Mouse (Mus musculus): Measurements from ENCODE around the gene Pum2. TPM values are rescaled to one million over a fixed set of nuclear protein-coding genes. Genes with fewer than 3 reads are reported as not detected.

The Pum2 gene
- total and polyA plus RNA-seq, 3 experiments = 62.9 to 140 (median 87.8) TPM

DNA sequence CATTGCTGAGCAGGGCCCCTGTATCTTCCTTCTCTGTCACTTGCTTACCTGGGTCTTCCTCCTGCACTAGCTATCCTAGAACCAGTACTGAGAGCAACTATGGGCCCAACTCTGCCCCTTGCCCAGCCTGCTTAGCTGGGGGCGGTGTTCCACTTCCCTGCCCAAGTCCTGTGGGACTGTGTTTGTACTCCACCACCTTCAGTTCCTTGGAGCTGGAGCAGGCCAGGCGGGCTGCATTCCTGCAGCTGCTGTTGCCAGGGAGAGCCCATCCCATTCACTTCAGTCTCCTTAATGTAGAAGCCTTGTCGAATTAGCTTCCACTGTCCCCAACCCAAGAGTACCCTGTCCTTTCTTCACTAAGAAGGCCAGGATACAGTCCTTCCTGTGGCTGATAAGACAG, 114.5 kb downstream of the Pum2 start:
- Histone ChIP-seq H3K27ac (ENCODE audit: control insufficient read depth, low read depth, low read length) (no peak overlapping the region), H3K9ac (ENCODE audit: control insufficient read depth, low read depth, low read length, poor library complexity, severe bottlenecking) (no peak overlapping the region), H3K4me3 (ENCODE audit: control insufficient read depth in 1 of 2, insufficient read depth in 1 of 2, low read depth in 2 of 2, low read length in 2 of 2) (no peak overlapping the region), H3K9me3 (replicated peaks; ENCODE audit: insufficient read depth, low read length) (no peaks in the 10 kb centered on the region), H3K4me1 (ENCODE audit: control insufficient read depth in 1 of 2, insufficient read depth in 2 of 2, low read length in 2 of 2) (no peaks in the 10 kb centered on the region), H3K36me3 (ENCODE audit: control insufficient read depth in 1 of 2, insufficient read depth in 2 of 2, low read length in 2 of 2) (no peaks in the 10 kb centered on the region), H3K79me2 (ENCODE audit: control insufficient read depth, insufficient read depth, low read length, poor library complexity) (peaks cover 2% of the 10 kb centered on the region; the same call in 1 of the 2 replicates), H3K27me3 (ENCODE audit: control insufficient read depth in 1 of 2, insufficient read depth in 2 of 2, low read length in 2 of 2) (no peaks in the 10 kb centered on the region)
- TF ChIP-seq MXI1 (IDR thresholded peaks at IDR 0.05; ENCODE audit: low read depth, low read length) = no peak
- TF ChIP-seq CHD1 (IDR thresholded peaks at IDR 0.05; ENCODE audit: low read depth, low read length) = no peak
- no peak for TF ChIP-seq UBTF (IDR thresholded peaks at IDR 0.05; ENCODE audit: borderline replicate concordance, insufficient read depth, low read depth, low read length)
- no peak for TF ChIP-seq HCFC1 (IDR thresholded peaks at IDR 0.05; ENCODE audit: low read depth, low read length)
- TF ChIP-seq NELFE (IDR thresholded peaks at IDR 0.05; ENCODE audit: low read depth, low read length) = no peak
- no peak for TF ChIP-seq ZKSCAN1 (IDR thresholded peaks at IDR 0.05; ENCODE audit: low read depth, low read length)
- no peak for TF ChIP-seq E2F4 (IDR thresholded peaks at IDR 0.05; ENCODE audit: borderline replicate concordance, low read depth, low read length)
- no peak for TF ChIP-seq ZC3H11A (IDR thresholded peaks at IDR 0.05; ENCODE audit: low read depth, low read length)
- TF ChIP-seq CHD2 (IDR thresholded peaks at IDR 0.05; ENCODE audit: low read length) = no peak
- no peak for TF ChIP-seq ZMIZ1 (IDR thresholded peaks at IDR 0.05; ENCODE audit: low read depth, low read length)
- no peak for TF ChIP-seq POLR2AphosphoS2 (IDR thresholded peaks at IDR 0.05; ENCODE audit: low read length)
- no peak for TF ChIP-seq ELF1 (IDR thresholded peaks at IDR 0.05; ENCODE audit: low read depth, low read length)
- TF ChIP-seq SIN3A (IDR thresholded peaks at IDR 0.05; ENCODE audit: low read length) = no peak
- no peak for TF ChIP-seq MYC (IDR thresholded peaks at IDR 0.05; ENCODE audit: low read depth, low read length)
- no peak for TF ChIP-seq MAFK (IDR thresholded peaks at IDR 0.05; ENCODE audit: borderline replicate concordance, low read depth, low read length)
- DNase-seq (ENCODE audit: low read depth, low spot score) = no peak

DNA sequence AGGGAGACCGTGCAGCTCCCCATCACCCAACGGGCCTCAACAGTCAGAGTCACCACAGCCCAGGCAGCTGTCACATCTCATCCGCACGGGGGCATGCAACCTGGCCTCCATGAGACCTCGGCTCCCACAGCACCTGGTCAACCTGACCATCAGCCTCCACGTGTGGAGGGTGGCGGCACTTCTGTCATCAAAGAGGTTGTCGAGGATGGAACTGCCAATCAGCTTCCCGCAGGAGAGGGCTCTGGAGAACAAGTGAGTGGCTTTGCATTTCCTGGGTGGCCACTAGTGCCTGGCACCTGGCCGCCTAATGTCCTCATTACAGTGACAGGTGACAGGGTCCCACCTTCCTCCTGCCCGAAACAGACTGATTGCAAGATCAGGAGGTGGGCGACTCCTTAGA, 116.7 kb downstream of the Pum2 start:
- Histone ChIP-seq H3K9me3 (replicated peaks; ENCODE audit: insufficient read depth, low read length) (no peaks in the 10 kb centered on the region), H3K79me2 (ENCODE audit: control insufficient read depth, insufficient read depth, low read length, poor library complexity) (no peaks in the 10 kb centered on the region), H3K4me3 (ENCODE audit: control insufficient read depth in 1 of 2, insufficient read depth in 1 of 2, low read depth in 2 of 2, low read length in 2 of 2) (no peak overlapping the region), H3K36me3 (ENCODE audit: control insufficient read depth in 1 of 2, insufficient read depth in 2 of 2, low read length in 2 of 2) (no peaks in the 10 kb centered on the region), H3K4me1 (ENCODE audit: control insufficient read depth in 1 of 2, insufficient read depth in 2 of 2, low read length in 2 of 2) (no peaks in the 10 kb centered on the region), H3K27ac (ENCODE audit: control insufficient read depth, low read depth, low read length) (no peak overlapping the region), H3K9ac (ENCODE audit: control insufficient read depth, low read depth, low read length, poor library complexity, severe bottlenecking) (no peak overlapping the region), H3K27me3 (ENCODE audit: control insufficient read depth in 1 of 2, insufficient read depth in 2 of 2, low read length in 2 of 2) (no peaks in the 10 kb centered on the region)
- DNase-seq (ENCODE audit: low read depth, low spot score) = no peak
- TF ChIP-seq MYC (IDR thresholded peaks at IDR 0.05; ENCODE audit: low read depth, low read length) (no peak), POLR2AphosphoS2 (IDR thresholded peaks at IDR 0.05; ENCODE audit: low read length) (no peak), ZNF384 (IDR thresholded peaks at IDR 0.05; ENCODE audit: low read depth, low read length) (no peak), NELFE (IDR thresholded peaks at IDR 0.05; ENCODE audit: low read depth, low read length) (no peak), KAT2A (conservative IDR thresholded peaks at IDR 0.05; ENCODE audit: low read depth, low read length) (no peak), RCOR1 (IDR thresholded peaks at IDR 0.05; ENCODE audit: low read depth, low read length) (no peak), USF1 (IDR thresholded peaks at IDR 0.05; ENCODE audit: low read depth, low read length) (no peak), E2F4 (IDR thresholded peaks at IDR 0.05; ENCODE audit: borderline replicate concordance, low read depth, low read length) (no peak), USF2 (IDR thresholded peaks at IDR 0.05; ENCODE audit: borderline replicate concordance in 1 of 2, insufficient read depth in 1 of 2, low read depth in 1 of 2, low read length in 2 of 2) (no peak), JUND (IDR thresholded peaks at IDR 0.05; ENCODE audit: low read depth, low read length) (no peak), MEF2A (IDR thresholded peaks at IDR 0.05; ENCODE audit: extremely low read depth, insufficient replicate concordance, low read depth, low read length, poor library complexity, severe bottlenecking) (no peak), CHD2 (IDR thresholded peaks at IDR 0.05; ENCODE audit: low read length) (no peak), ZMIZ1 (IDR thresholded peaks at IDR 0.05; ENCODE audit: low read depth, low read length) (no peak), GATA1 (IDR thresholded peaks at IDR 0.05; ENCODE audit: low read depth, low read length) (no peak), MXI1 (IDR thresholded peaks at IDR 0.05; ENCODE audit: low read depth, low read length) (no peak), UBTF (IDR thresholded peaks at IDR 0.05; ENCODE audit: borderline replicate concordance, insufficient read depth, low read depth, low read length) (no peak), ZKSCAN1 (IDR thresholded peaks at IDR 0.05; ENCODE audit: low read depth, low read length) (no peak), ETS1 (IDR thresholded peaks at IDR 0.05; ENCODE audit: low read depth, low read length) (no peak), MAFK (IDR thresholded peaks at IDR 0.05; ENCODE audit: borderline replicate concordance, low read depth, low read length) (no peak), MYB (IDR thresholded peaks at IDR 0.05; ENCODE audit: low read depth, low read length) (no peak)

Measured in MEL (cell line).